ENCODE assay signal across 26 mouse cellular contexts in the genomic region with DNA sequence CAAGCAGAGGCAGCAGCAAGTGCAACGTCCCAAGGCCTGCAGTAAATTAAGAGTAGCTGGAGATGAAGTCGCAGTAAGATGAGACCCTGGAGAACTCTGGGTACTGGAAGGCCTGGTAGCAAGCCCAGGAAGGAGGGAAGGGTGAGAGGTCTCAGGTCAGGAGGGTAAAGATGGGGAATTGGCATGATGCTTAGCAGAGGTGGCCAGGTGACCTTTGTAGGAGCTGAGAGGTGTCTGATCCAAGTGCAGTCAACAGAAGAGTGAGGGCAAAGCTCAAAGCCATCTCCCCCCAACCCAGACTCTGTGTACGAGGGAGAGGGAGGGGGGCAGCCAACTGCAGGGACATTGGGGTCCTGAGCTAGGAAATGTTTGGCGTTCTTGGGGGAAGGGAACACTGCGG. TPM values are rescaled to one million over a fixed set of nuclear protein-coding genes. Genes with fewer than 3 reads are reported as not detected.
DNase-seq lines count a peak whose midpoint lies in the region; ATAC-seq lines count a peak whose summit lies in the region.
"Had no signal": no experiment of that assay in that cellular context is flagged by ENCODE, and none has a peak within 500 bp of the region (broad histone marks: within the 10 kb centered on the region; RNA-seq: fewer than 3 reads in every experiment).

No protein-coding gene starts in this region.

- no peaks in the 10 kb centered on the region for H3K36me3 ChIP-seq in heart, embryonic 13.5 days
- H3K36me3 ChIP-seq in kidney, embryonic 15.5 days = no peaks in the 10 kb centered on the region
- H3K36me3 ChIP-seq in midbrain, embryonic 12.5 days = no peaks in the 10 kb centered on the region
- H3K36me3 ChIP-seq in midbrain, embryonic 11.5 days (ENCODE audit: control insufficient read depth, insufficient read depth, low read length) = no peaks in the 10 kb centered on the region
- H3K36me3 ChIP-seq: embryonic facial prominence, embryonic 10.5 days; G1E had no signal

- H3K4me3 ChIP-seq in heart, embryonic 13.5 days = no peak overlapping the region
- no peak overlapping the region for H3K4me3 ChIP-seq in kidney, embryonic 15.5 days (replicated peaks)
- no peak overlapping the region for H3K4me3 ChIP-seq in midbrain, embryonic 12.5 days
- no peak overlapping the region for H3K4me3 ChIP-seq in midbrain, embryonic 11.5 days (ENCODE audit: low read depth, low read length)
- H3K4me3 ChIP-seq: embryonic facial prominence, embryonic 10.5 days; forebrain, embryonic 13.5 days; heart, adult 2 months had no signal

- H3K4me2 ChIP-seq in heart, embryonic 13.5 days = no peak overlapping the region
- H3K4me2 ChIP-seq in kidney, embryonic 15.5 days = no peak overlapping the region
- no peak overlapping the region for H3K4me2 ChIP-seq in midbrain, embryonic 12.5 days (replicated peaks)
- H3K4me2 ChIP-seq in midbrain, embryonic 11.5 days = no peak overlapping the region
- H3K4me2 ChIP-seq: forebrain, embryonic 13.5 days; heart, embryonic 11.5 days had no signal

- no peak for DNase-seq in heart, postnatal 4 days
- DNase-seq in kidney, adult 11 months = peak; percentile 57
- DNase-seq in kidney, adult 9 months = peak; percentile 64
- no peak for DNase-seq in kidney, postnatal 25 days
- no peak for DNase-seq in midbrain, embryonic 11.5 days (ENCODE audit: low spot score, missing footprints)
- DNase-seq: adrenal gland, adult 8-10 months; adrenal gland, postnatal 36 days; B cell, adult 2 months; cerebellum, adult 2 months; cerebellum, postnatal 10 days; forebrain, postnatal 0 days; gastrocnemius, postnatal 14 days; heart, adult 2 months had no signal

- no peak for ATAC-seq in heart, embryonic 13.5 days (ENCODE audit: extremely low read depth, insufficient number of reproducible peaks, low FRiP score, low TSS enrichment)
- ATAC-seq in kidney, embryonic 15.5 days (replicated peaks; ENCODE audit: low FRiP score) = no peak
- no peak for ATAC-seq in midbrain, embryonic 12.5 days (ENCODE audit: low FRiP score, low read depth)
- ATAC-seq in midbrain, embryonic 11.5 days (ENCODE audit: low FRiP score) = no peak
- ATAC-seq: CD4-positive, CD25-positive, alpha-beta regulatory T cell, adult 4 months; forebrain, embryonic 13.5 days; forebrain, postnatal 0 days had no signal

- H3K4me1 ChIP-seq in heart, embryonic 13.5 days = peaks cover 21% of the 10 kb centered on the region
- H3K4me1 ChIP-seq in kidney, embryonic 15.5 days = peaks cover 16% of the 10 kb centered on the region
- H3K4me1 ChIP-seq in midbrain, embryonic 12.5 days = peaks cover 1% of the 10 kb centered on the region
- peaks cover 1% of the 10 kb centered on the region for H3K4me1 ChIP-seq in midbrain, embryonic 11.5 days (ENCODE audit: control insufficient read depth, insufficient read depth, low read length)

- H3K27me3 ChIP-seq in heart, embryonic 13.5 days (replicated peaks) = peaks cover 10% of the 10 kb centered on the region
- peaks cover 21% of the 10 kb centered on the region for H3K27me3 ChIP-seq in kidney, embryonic 15.5 days
- H3K27me3 ChIP-seq in midbrain, embryonic 12.5 days = peaks cover 37% of the 10 kb centered on the region
- H3K27me3 ChIP-seq in midbrain, embryonic 11.5 days (ENCODE audit: control insufficient read depth, insufficient read depth, low read length) = peaks cover 20% of the 10 kb centered on the region

- H3K9ac ChIP-seq in heart, embryonic 13.5 days = 0 out of 2 replicates have a peak overlapping the region, but pooled peaks have one; percentile 10
- no peak overlapping the region for H3K9ac ChIP-seq in kidney, embryonic 15.5 days
- no peak overlapping the region for H3K9ac ChIP-seq in midbrain, embryonic 12.5 days (replicated peaks)
- H3K9ac ChIP-seq in midbrain, embryonic 11.5 days (ENCODE audit: low read length) = no peak overlapping the region
- H3K9ac ChIP-seq: forebrain, embryonic 13.5 days; forebrain, postnatal 0 days had no signal

- H3K9me3 ChIP-seq in heart, embryonic 13.5 days = no peaks in the 10 kb centered on the region
- H3K9me3 ChIP-seq in kidney, embryonic 15.5 days (replicated peaks) = no peaks in the 10 kb centered on the region
- H3K9me3 ChIP-seq in midbrain, embryonic 12.5 days = no peaks in the 10 kb centered on the region
- H3K9me3 ChIP-seq in midbrain, embryonic 11.5 days (ENCODE audit: control insufficient read depth, low read length) = no peaks in the 10 kb centered on the region
- H3K9me3 ChIP-seq: embryonic facial prominence, embryonic 10.5 days; forebrain, embryonic 13.5 days had no signal

- WGBS in heart, embryonic 13.5 days = 49% methylated on average over 5 of the region's 5 CpGs
- 37% methylated on average over 5 of the region's 5 CpGs for WGBS in kidney, embryonic 15.5 days
- 51% methylated on average over 5 of the region's 5 CpGs for WGBS in midbrain, embryonic 12.5 days
- 63% methylated on average over 5 of the region's 5 CpGs for WGBS in midbrain, embryonic 11.5 days

- no peak overlapping the region for H3K27ac ChIP-seq in heart, embryonic 13.5 days (replicated peaks)
- H3K27ac ChIP-seq in kidney, embryonic 15.5 days = no peak overlapping the region
- H3K27ac ChIP-seq in midbrain, embryonic 12.5 days (replicated peaks) = 0 out of 2 replicates have a peak overlapping the region, but pooled peaks have one; percentile 22
- H3K27ac ChIP-seq in midbrain, embryonic 11.5 days (ENCODE audit: low read depth, low read length) = no peak overlapping the region
- H3K27ac ChIP-seq: embryonic facial prominence, embryonic 10.5 days; forebrain, embryonic 13.5 days; heart, adult 2 months had no signal

RNA-seq across cellular contexts. Expression of gene Rnf207, which starts 2.7 kb away (rescaled TPM):
- 71.2 and 73.2 TPM in 2 replicates for polyA plus RNA-seq in heart, embryonic 13.5 days (2015; fragmentation: Nextera tagmentation; extraction: Ambion mirVana)
- 100 to 1,000 TPM; 105 to 116 TPM for total RNA-seq in heart, postnatal 4 days (2021)
- 1.5 and 2.1 TPM in 2 replicates for polyA plus RNA-seq in kidney, embryonic 15.5 days (2015; fragmentation: Nextera tagmentation; extraction: Ambion mirVana)
- polyA plus RNA-seq in midbrain, embryonic 12.5 days (2016; fragmentation: Nextera tagmentation; extraction: Ambion mirVana) = 2.7 and 2.8 TPM in 2 replicates
- polyA plus RNA-seq in midbrain, embryonic 11.5 days (2014; fragmentation: Nextera tagmentation; extraction: Ambion mirVana) = 1.1 and 1.7 TPM in 2 replicates
- total RNA-seq: gastrocnemius, adult 18-20 months; gastrocnemius, postnatal 14 days had no signal
- polyA plus RNA-seq: CD4-positive, CD25-positive, alpha-beta regulatory T cell, adult 4 months; G1E had no signal

RNA-seq across cellular contexts. Expression of gene Rpl22, which starts 4.1 kb away (rescaled TPM):
- 226 and 250 TPM in 2 replicates for polyA plus RNA-seq in heart, embryonic 13.5 days (2015; fragmentation: Nextera tagmentation; extraction: Ambion mirVana)
- 100 to 1,000 TPM; 312 to 319 TPM for total RNA-seq in heart, postnatal 4 days (2021)
- polyA plus RNA-seq in kidney, embryonic 15.5 days (2015; fragmentation: Nextera tagmentation; extraction: Ambion mirVana) = 387 and 455 TPM in 2 replicates
- 264 and 283 TPM in 2 replicates for polyA plus RNA-seq in midbrain, embryonic 12.5 days (2016; fragmentation: Nextera tagmentation; extraction: Ambion mirVana)
- 357 and 368 TPM in 2 replicates for polyA plus RNA-seq in midbrain, embryonic 11.5 days (2014; fragmentation: Nextera tagmentation; extraction: Ambion mirVana)

RNA-seq across cellular contexts. Expression of gene Chd5, which starts 17.0 kb away (rescaled TPM):
- 0.09 and 0.29 TPM in 2 replicates for polyA plus RNA-seq in heart, embryonic 13.5 days (2015; fragmentation: Nextera tagmentation; extraction: Ambion mirVana)
- under 1 TPM; 0.17 to 0.18 TPM for total RNA-seq in heart, postnatal 4 days (2021)
- polyA plus RNA-seq in kidney, embryonic 15.5 days (2015; fragmentation: Nextera tagmentation; extraction: Ambion mirVana) = 0.13 and 0.32 TPM in 2 replicates
- 3.5 and 4.9 TPM in 2 replicates for polyA plus RNA-seq in midbrain, embryonic 12.5 days (2016; fragmentation: Nextera tagmentation; extraction: Ambion mirVana)
- polyA plus RNA-seq in midbrain, embryonic 11.5 days (2014; fragmentation: Nextera tagmentation; extraction: Ambion mirVana) = 0.56 and 0.66 TPM in 2 replicates

RNA-seq across cellular contexts. Expression of gene Icmt, which starts 24.4 kb away (rescaled TPM):
- 16.8 and 19.7 TPM in 2 replicates for polyA plus RNA-seq in heart, embryonic 13.5 days (2015; fragmentation: Nextera tagmentation; extraction: Ambion mirVana)
- 10 to 100 TPM; 32.1 to 33.3 TPM for total RNA-seq in heart, postnatal 4 days (2021)
- polyA plus RNA-seq in kidney, embryonic 15.5 days (2015; fragmentation: Nextera tagmentation; extraction: Ambion mirVana) = 22.3 and 28.7 TPM in 2 replicates
- 22.6 and 24.5 TPM in 2 replicates for polyA plus RNA-seq in midbrain, embryonic 12.5 days (2016; fragmentation: Nextera tagmentation; extraction: Ambion mirVana)
- 18.1 and 19.8 TPM in 2 replicates for polyA plus RNA-seq in midbrain, embryonic 11.5 days (2014; fragmentation: Nextera tagmentation; extraction: Ambion mirVana)

RNA-seq across cellular contexts. Expression of gene Hes3, which starts 30.0 kb away (rescaled TPM):
- not detected in 2 replicates for polyA plus RNA-seq in heart, embryonic 13.5 days (2015; fragmentation: Nextera tagmentation; extraction: Ambion mirVana)
- total RNA-seq in heart, postnatal 4 days (2021) = not detected
- not detected in 2 replicates for polyA plus RNA-seq in kidney, embryonic 15.5 days (2015; fragmentation: Nextera tagmentation; extraction: Ambion mirVana)
- 4.0 and 5.2 TPM in 2 replicates for polyA plus RNA-seq in midbrain, embryonic 12.5 days (2016; fragmentation: Nextera tagmentation; extraction: Ambion mirVana)
- 8.6 and 12.6 TPM in 2 replicates for polyA plus RNA-seq in midbrain, embryonic 11.5 days (2014; fragmentation: Nextera tagmentation; extraction: Ambion mirVana)
- total RNA-seq: adrenal gland, adult 8-10 months; adrenal gland, postnatal 36 days; G1E; gastrocnemius, adult 18-20 months; gastrocnemius, postnatal 14 days; heart, adult 2 months; heart, postnatal 25 days had no signal
- polyA plus RNA-seq: CD4-positive, CD25-positive, alpha-beta regulatory T cell, adult 4 months; embryonic facial prominence, embryonic 14.5 days; forebrain, embryonic 13.5 days; forebrain, postnatal 0 days; G1E; gonadal fat pad, adult 2 months; heart, adult 2 months; heart, embryonic 11.5 days; heart, embryonic 16.5 days had no signal

Comparison
In these comparisons a context has a peak if more than half of its experiments do, and no peak if none do; other contexts are left out.
1. DNase-seq: peak in kidney, adult 11 months (single experiment) and kidney, adult 9 months (single experiment); none in heart, postnatal 4 days (single experiment), kidney, postnatal 25 days (0 of 2) and midbrain, embryonic 11.5 days (single experiment).
2. RNA of gene Rnf207, which starts 2.7 kb away (polyA plus RNA-seq): 71.2 to 73.2 TPM in heart, embryonic 13.5 days; 2.7 to 2.8 TPM in midbrain, embryonic 12.5 days, 1.5 to 2.1 TPM in kidney, embryonic 15.5 days and 1.1 to 1.7 TPM in midbrain, embryonic 11.5 days; every median in the first group is over 10 times any median in the second.